Mouse (Mus musculus) cerebellum, postnatal 10 days (tissue): ENCODE data around the gene Nprl3.
A peak's percentile ranks its signal among the peaks of the same experiment; 100 is the strongest.

ENCODE experiments used
- DNase-seq, 2 experiments: peaks; one replicate each; pipeline ENCODE4 v3.0.0; 2021; ENCODE audit warnings: mixed read lengths in 2 of 2

The Nprl3 gene

GRCm38 (mm10) chr11:32244064-32244463 is 23.4 kb downstream of the Nprl3 start:
- DNase-seq = peak in 1 of 2 experiments; percentile 17

- no peak for DNase-seq
Observed at GRCm38 (mm10) chr11:32243205-32243955, 24.1 kb downstream of the Nprl3 start.

- DNase-seq = no peak
Observed at GRCm38 (mm10) chr11:32242209-32242608, 25.3 kb downstream of the Nprl3 start.

GRCm38 (mm10) chr11:32241391-32241790 is 26.1 kb downstream of the Nprl3 start:
- no peak for DNase-seq

- DNase-seq = peak; percentile 88 to 90
Observed at GRCm38 (mm10) chr11:32238093-32238860, 29.2 kb downstream of the Nprl3 start.

- DNase-seq = no peak
Observed at GRCm38 (mm10) chr11:32237411-32237795, 30.1 kb downstream of the Nprl3 start.

GRCm38 (mm10) chr11:32236712-32237410 is 30.6 kb downstream of the Nprl3 start:
- DNase-seq = peak; percentile 86 to 92

- DNase-seq = peak; percentile 26 to 37
Observed at GRCm38 (mm10) chr11:32236132-32236531, 31.4 kb downstream of the Nprl3 start.

GRCm38 (mm10) chr11:32235646-32236045 is 31.9 kb downstream of the Nprl3 start:
- DNase-seq = peak; percentile 81 to 88

GRCm38 (mm10) chr11:32234816-32235485 is 32.6 kb downstream of the Nprl3 start:
- peak; percentile 32 to 44 for DNase-seq

GRCm38 (mm10) chr11:32233895-32234294 is 33.6 kb downstream of the Nprl3 start:
- DNase-seq = peak; percentile 89 to 94

- peak; percentile 58 to 64 for DNase-seq
Observed at GRCm38 (mm10) chr11:32232848-32233247, 34.7 kb downstream of the Nprl3 start.

GRCm38 (mm10) chr11:32231125-32231524 is 36.4 kb downstream of the Nprl3 start:
- DNase-seq = no peak

- peak; percentile 57 to 61 for DNase-seq
Observed at GRCm38 (mm10) chr11:32230220-32230619, 37.3 kb downstream of the Nprl3 start.

- DNase-seq = peak in 1 of 2 experiments; percentile 6
Observed at GRCm38 (mm10) chr11:32228292-32228845, 39.1 kb downstream of the Nprl3 start.

GRCm38 (mm10) chr11:32227555-32227954 is 40.0 kb downstream of the Nprl3 start:
- peak; percentile 39 to 56 for DNase-seq

GRCm38 (mm10) chr11:32227041-32227440 is 40.5 kb downstream of the Nprl3 start:
- DNase-seq = peak; percentile 82

GRCm38 (mm10) chr11:32226124-32226871 is 41.2 kb downstream of the Nprl3 start, which contains the start of gene Mpg:
TSS of gene Mpg (plus strand) at chr11:32226505.
- DNase-seq = peak; percentile 92 to 95

GRCm38 (mm10) chr11:32225222-32226104 is 42.0 kb downstream of the Nprl3 start:
- peak; percentile 44 to 55 for DNase-seq

GRCm38 (mm10) chr11:32224468-32225139 is 42.9 kb downstream of the Nprl3 start:
- DNase-seq = peak; percentile 79 to 83
